Mouse (Mus musculus) E14TG2a.4 (cell line): Measurements from ENCODE around the gene Mylk.

Experiments
- CTCF ChIP-seq: conservative IDR thresholded peaks from 2 replicates; pipeline ENCODE4 v1.5.1; 2014; ENCODE audit warnings: low read length
- NANOG ChIP-seq: IDR thresholded peaks from 2 replicates; pipeline ENCODE4 v1.6.1; 2014; ENCODE audit warnings: borderline replicate concordance, low read length, mixed read lengths
- POU5F1 ChIP-seq: IDR thresholded peaks from 2 replicates; pipeline ENCODE4 v1.6.1; 2014; ENCODE audit warnings: low read length, borderline replicate concordance

GRCm38 (mm10) chr16:34920868-34921267, 175.9 kb downstream of the Mylk start:
- TF ChIP-seq CTCF (no peak), NANOG (no peak), POU5F1 (no peak)
